Mouse (Mus musculus) thymus, postnatal 36 days (tissue): Measurements from ENCODE around the gene Fars2.

Experiments
- DNase-seq, 2 experiments: peaks; one replicate each; pipeline ENCODE4 v3.0.0; 2022; ENCODE audit warnings: mixed read lengths in 2 of 2

Fars2 gene

GRCm38 (mm10) chr13:36589092-36589491 lies 471.9 kb downstream of the Fars2 start:
- DNase-seq, result no peak

- DNase-seq, result no peak
These were observed 475.1 kb downstream of the Fars2 start for GRCm38 (mm10) chr13:36592291-36592690.

DNA sequence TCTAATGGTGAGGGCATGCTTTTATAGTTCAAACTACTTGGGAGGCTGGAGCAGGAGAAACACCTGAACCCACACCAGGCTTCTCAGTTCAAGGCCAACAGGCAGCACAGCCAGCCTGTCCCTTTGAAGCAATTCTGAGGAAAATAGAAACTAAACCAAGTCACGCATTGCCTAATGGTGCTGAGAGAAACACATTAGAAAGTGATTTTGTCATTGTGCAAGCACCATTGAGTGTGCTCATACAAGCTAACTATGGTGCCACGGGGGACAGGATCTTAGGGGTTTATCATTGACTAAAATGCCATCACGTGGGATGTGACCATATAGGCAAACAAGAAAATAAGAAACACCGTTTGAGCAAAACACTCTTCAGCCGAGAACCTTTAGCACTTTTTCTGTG lies 489.5 kb downstream of the Fars2 start:
- no peak for DNase-seq

DNA sequence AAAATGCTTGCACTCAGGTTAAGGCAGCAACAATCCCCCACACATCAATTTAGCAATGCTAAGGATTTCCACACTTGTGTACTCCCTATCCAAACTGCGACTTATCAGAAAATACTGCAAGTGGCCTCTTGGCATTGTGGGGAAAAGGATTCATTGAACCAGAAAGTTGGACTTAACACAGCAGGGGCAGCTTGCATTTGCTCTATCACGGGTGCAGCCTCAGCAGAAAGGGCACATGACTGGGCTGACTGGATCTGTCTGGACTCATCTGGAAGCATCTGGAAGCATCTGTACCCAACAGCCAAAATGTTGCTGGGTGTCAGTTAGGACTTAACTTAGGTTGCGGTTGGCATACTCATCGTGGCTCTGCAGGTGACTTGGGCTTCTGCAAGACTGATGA lies 490.7 kb downstream of the Fars2 start:
- no peak for DNase-seq

GRCm38 (mm10) chr13:36610426-36610825 lies 493.2 kb downstream of the Fars2 start:
- no peak for DNase-seq

DNA sequence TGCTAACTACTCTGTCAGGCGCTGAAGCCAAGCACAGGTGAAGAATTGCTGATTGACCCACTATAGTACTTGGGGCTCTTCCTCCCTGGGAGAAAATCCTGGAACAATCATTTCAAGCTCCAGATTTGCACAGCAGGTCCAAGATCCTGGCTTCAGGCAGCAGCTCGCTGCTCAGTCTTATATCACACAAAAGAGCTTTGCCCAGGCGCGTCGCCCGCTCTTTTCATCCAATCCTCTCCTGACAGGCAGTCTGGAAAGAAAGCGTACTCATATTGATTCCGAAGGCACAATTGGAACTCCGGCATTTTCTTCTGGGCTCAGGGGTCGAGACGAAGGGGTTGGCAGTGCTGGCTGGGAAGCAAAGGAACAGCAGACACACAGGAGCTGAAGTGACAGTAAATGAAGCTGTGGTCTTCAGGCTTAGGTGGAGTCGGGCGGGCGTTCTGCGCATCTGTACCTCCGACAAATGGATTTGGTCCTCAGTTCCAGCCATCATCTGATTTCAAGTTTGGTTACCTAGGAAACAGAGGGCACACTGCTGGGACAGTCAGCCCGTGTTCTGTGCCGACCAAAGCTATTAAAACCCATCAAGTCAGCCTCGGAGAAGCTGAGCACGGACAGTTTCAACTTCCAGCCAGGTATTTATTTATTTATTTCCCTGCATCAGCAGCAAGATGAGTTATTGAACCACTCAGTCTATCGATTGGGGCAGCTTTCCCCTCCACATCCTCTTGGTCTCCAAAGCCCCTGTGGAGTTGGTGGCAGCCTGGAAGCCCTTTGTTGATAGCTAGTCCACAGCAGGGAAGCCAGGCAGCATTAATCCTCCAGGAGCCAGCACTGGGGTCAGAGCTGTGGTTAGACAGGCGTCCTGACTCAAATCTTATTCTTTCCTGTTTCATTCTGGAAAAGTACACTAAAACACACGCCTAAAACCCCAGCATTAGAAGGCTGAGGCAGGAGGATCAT lies 495.9 kb downstream of the Fars2 start:
- no peak for DNase-seq

DNA sequence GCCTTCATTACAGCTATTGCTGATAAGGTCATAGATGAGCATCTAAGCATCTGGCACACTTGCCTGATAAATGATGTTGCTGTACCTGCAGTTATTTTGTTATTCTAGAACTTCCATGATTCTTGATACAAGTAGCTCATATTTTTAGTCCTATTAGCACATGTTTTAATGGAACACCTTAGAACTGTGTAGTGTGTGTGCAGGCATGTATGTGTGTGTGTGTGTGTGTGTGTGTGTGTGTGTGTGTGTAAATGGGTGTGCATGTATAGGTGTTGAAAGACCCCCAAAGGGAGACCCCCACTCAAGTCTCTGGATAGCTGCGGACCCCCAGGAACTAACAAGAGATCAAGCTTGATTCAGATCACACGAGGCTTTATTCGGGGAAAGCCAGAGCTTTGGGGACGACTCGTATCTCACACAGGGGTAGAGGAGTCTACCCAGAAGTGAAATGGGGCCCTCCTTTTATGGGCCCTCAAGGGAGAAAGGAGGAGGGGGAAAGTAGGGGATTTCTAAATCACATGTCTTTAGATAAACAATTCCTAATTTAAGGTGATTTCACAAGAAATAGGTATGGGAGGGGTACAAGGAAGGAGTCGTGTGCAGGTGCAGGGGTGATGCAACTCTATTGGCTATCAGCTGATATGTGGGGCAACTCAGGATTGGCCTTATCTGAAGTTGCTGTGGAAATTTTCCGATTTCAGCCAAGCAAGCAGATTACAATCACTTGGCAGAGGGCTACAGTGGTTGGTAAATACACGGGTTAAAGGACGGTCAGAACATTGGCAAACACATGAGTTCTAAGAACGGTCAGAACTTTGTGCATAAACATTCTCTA lies 503.5 kb downstream of the Fars2 start:
- no peak for DNase-seq

DNA sequence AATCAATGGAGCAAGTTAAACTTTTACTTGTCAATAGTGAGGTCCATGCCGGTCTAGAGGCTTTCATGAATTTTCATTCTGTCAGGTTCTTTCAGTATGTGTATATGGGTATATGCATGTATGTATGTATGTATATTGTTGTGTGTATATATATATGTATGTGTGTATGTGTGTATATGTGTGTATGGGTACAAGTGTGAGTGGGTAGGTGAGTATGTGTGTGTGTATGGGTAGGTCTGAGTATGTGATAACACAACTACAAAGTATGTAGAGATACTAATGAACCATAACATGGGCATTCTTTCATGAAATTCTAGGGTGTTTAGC lies 504.1 kb downstream of the Fars2 start:
- DNase-seq, result no peak

DNA sequence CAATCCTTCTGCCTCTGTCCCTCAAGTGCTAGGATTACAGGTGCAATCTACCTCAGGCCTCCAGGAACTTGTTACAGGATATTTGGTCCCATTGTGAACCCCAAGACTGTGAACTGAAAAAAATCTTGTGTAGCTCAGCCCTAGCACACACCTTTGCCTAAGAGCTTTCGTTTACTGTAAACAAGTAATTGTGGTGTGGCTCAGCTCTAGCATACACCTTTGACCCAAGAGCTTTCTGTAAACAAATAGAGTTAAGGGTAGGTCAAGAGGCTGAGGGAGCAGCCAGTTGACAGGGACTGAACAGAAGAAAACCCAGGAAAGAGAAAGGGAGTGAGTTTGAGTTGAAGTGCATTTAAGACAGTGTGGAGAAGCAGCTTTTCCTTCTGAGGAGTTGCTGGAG lies 506.3 kb downstream of the Fars2 start:
- no peak for DNase-seq

- no peak for DNase-seq
These were observed 511.9 kb downstream of the Fars2 start for GRCm38 (mm10) chr13:36629154-36629553.

GRCm38 (mm10) chr13:36648257-36648656 lies 531.0 kb downstream of the Fars2 start:
- no peak for DNase-seq

DNA sequence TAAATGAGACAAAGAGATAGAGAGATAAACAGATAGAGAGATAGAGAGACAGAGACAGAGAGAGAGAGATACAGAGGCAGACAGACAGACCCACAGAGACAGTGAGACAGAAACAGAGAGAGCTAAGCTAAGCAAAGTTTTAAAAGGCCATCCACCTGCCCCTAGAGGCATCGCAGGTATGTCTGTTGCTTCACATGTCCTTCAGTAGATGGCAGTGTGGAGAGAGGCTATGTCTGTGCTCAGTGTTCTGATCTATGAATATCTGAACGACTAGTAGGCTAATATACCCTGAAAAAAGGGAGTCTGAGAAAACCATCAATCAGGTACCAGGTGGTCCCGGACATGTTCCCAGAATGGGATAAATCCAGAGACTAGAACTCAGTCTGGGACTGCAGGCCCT lies 537.0 kb downstream of the Fars2 start:
- no peak for DNase-seq

GRCm38 (mm10) chr13:36679345-36679744 lies 562.1 kb downstream of the Fars2 start:
- no peak for DNase-seq

DNA sequence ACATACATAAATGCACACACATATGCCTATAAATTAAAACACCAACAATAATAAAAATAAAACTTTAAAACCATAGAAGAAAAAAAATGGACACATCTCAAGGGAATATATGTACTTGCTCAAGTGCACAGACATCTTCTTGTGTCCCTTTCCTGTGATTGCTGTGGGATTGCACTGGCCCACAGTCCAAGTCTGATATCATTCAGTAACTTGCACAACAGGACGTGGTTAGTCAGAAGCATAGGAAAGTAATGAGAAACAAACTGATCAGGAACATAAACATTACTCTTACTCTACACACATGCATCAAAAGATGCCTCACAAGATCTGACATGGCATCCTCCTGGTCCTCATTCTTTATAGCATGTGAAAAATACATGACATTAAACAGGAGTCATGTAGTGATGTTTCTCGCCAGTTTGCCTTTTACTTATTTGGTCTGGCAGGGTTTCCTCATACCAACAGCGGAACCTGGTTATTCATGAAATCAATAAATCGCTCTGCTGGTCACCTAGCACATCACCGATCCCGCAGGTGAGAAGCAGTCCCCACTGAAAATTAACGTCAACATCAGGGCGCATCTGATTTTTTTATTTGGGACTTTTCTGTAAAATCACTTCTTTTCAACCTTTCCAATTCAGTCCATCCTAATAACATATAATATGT lies 563.6 kb downstream of the Fars2 start:
- DNase-seq, result no peak

- no peak for DNase-seq
These were observed 566.4 kb downstream of the Fars2 start for GRCm38 (mm10) chr13:36683581-36683980.

DNA sequence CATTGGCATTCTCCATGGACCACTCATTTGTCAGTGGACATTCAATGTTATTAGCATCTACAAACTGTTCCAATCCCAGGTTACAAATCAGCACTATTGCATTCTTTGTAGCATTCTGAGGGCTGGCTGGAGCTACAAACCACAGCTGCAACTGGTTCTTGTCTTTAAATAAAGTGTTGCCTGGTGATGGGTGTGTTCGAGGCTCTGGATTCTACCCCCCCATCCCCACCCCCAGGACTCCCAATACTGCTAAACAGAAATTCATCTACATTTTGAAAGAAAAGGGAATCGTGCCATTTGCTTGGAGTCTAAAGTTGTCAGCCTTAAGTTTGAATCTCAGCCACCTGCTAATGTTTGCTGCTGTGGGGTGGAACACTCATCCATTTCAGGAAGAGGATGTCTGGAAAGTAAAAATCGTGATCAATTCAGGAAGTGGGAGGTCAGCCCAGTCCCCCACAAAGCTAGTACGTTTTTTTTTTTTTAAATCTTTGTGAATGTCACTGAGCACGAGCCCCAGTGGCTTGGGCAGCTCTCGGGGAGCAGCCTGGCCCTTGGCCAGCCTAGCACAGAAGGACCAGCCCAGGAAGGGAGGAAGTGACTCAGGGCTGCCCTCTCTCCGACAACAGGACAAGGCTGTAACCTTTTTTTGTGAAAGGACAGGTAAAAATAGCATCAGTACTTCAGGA lies 578.4 kb downstream of the Fars2 start:
- DNase-seq, result no peak

- DNase-seq, result no peak
These were observed 579.1 kb downstream of the Fars2 start for GRCm38 (mm10) chr13:36696351-36696771.

- DNase-seq, result no peak
These were observed 590.0 kb downstream of the Fars2 start for GRCm38 (mm10) chr13:36707088-36707690.

DNA sequence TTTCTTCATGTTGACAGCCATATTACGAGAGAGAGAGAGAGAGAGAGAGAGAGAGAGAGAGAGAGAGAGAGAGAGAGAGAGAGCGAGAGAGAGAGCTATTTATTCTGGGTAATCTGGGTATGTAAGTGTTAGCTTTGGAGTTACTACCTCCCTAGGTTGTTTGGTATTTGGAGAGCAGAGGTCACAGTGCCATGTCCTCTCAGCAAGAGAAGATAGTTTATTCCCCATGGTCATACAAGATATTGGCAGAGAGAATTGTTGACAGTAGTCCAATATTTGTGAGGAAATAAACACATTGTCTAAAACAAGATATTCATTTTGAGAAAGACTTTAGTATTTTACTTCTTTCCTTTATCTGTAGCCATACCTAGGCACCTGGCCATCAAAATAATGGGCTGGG lies 596.9 kb downstream of the Fars2 start:
- no peak for DNase-seq

- DNase-seq, result no peak
These were observed 599.5 kb downstream of the Fars2 start for GRCm38 (mm10) chr13:36716708-36717107.

DNA sequence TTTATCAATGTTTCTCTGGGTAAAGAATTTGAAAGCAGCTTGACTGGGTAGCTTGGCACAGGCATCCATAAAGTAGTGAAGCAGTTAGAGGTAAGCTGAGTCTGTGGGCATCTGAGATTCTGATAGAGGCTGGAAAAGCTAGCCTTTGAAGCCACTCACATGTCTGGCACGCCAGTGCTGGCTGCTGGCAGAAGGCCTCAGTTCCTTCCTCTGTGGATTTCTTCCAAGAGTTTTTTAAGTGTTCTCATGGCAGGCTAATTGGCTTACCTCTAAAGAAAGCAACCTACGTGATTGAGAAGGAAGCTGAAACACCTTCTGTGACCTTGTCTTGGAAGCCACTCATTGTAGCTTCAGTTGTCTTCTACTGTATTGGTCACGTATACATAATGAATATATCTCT lies 600.2 kb downstream of the Fars2 start:
- DNase-seq, result no peak

GRCm38 (mm10) chr13:36720297-36721017 lies 603.2 kb downstream of the Fars2 start:
- no peak for DNase-seq
